Mouse (Mus musculus) thymus, adult 2 months (tissue): ENCODE measurements around the gene St6galnac3.

ENCODE experiments used
- CTCF ChIP-seq: fragments of 200-500 bp; IDR thresholded peaks from 2 replicates; pipeline ENCODE4 v1.5.1; 2012; ENCODE audit warnings: mild to moderate bottlenecking, control low read depth, low read length, moderate library complexity, borderline replicate concordance; ENCODE audit not compliant: control insufficient read depth, poor library complexity, insufficient read depth; ENCODE audit errors: extremely low read depth
- POLR2A ChIP-seq: fragments of 200-500 bp; IDR thresholded peaks from 2 replicates; pipeline ENCODE4 v1.6.1; 2012; ENCODE audit warnings: mild to moderate bottlenecking, low read length, control low read depth, moderate library complexity; ENCODE audit not compliant: control insufficient read depth, poor library complexity, insufficient read depth; ENCODE audit errors: extremely low read depth

DNA sequence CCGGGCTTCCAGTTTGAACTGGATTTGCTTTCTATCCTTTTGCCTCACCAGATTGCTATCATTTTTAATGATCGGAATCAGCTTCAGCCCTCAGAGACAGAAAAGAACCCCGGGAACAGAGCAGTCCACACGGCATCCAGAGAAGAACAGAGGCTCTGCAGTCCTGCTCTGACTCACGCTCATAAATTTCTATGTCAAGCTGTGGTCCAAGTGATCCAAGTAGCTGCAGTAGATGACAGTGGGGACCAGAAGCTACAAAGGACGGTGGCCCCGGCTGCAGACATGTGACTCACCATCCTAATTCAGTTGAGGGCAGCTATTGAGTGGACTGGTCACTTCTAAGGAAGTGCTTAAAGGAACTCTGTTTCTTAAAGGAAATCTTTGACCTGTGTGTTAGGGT is 45.6 kb upstream of the St6galnac3 start:
- no peak for TF ChIP-seq CTCF
- no peak for TF ChIP-seq POLR2A
